9 mouse cellular contexts compared by ENCODE assay signal in genomic region chr7:102919632-102920031, GRCm38 (mm10). TPM values are rescaled to one million over a fixed set of nuclear protein-coding genes. Genes with fewer than 3 reads are reported as not detected.
A peak's percentile ranks its signal among the peaks of the same experiment; 100 is the strongest.
DNase-seq lines count a peak whose midpoint lies in the region; ATAC-seq and TF ChIP-seq lines count a peak whose summit lies in the region.
"Had no signal": no experiment of that assay in that cellular context is flagged by ENCODE, and none has a peak within 500 bp of the region (broad histone marks: within the 10 kb centered on the region; RNA-seq: fewer than 3 reads in every experiment).

No protein-coding gene starts in this region.

- DNase-seq in left cerebral cortex, adult 2 months (ENCODE audit: extremely low spot score in 1 of 2, low spot score in 2 of 2), result no peak
- no peak for DNase-seq in left cerebral cortex, adult 11 months (ENCODE audit: low spot score)
- peak; percentile 9 for DNase-seq in Patski (ENCODE audit: low read depth, low spot score)
- DNase-seq in fibroblast of lung, adult 2 months (ENCODE audit: low read depth), result peak; percentile 13
- no peak for DNase-seq in right cerebral cortex, postnatal 10 days (ENCODE audit: low spot score in 2 of 2)
- DNase-seq in adrenal gland, postnatal 4 days (ENCODE audit: low spot score in 2 of 2), result no peak

- no peaks in the 10 kb centered on the region for H3K9me3 ChIP-seq in kidney, embryonic 15.5 days (replicated peaks)
- no peaks in the 10 kb centered on the region for H3K9me3 ChIP-seq in neural tube, embryonic 13.5 days

- no peak overlapping the region for H3K4me2 ChIP-seq in kidney, embryonic 15.5 days
- no peak overlapping the region for H3K4me2 ChIP-seq in neural tube, embryonic 13.5 days

- ATAC-seq in Patski, result no peak
- peak; percentile 69; the same call in 1 of the 2 replicates for ATAC-seq in kidney, embryonic 15.5 days (replicated peaks; ENCODE audit: low FRiP score)
- ATAC-seq in neural tube, embryonic 13.5 days (ENCODE audit: low read depth), result 0 out of 2 replicates have a peak, but pooled peaks have one; percentile 61

- in situ Hi-C loops in Patski (cut with MboI; ENCODE audit: low pct_unique_long_range_greater_than_20kb), result loop anchor here (5.0 kb wide), 3 partner anchors 227 to 412 kb away; no protein-coding TSS in a partner anchor

- POLR2A ChIA-PET in Patski (lab: Charles Lee), result no interaction called here

- H3K4me3 ChIP-seq in left cerebral cortex, adult 2 months, result no peak overlapping the region
- no peak overlapping the region for H3K4me3 ChIP-seq in kidney, embryonic 15.5 days (replicated peaks)
- H3K4me3 ChIP-seq in neural tube, embryonic 13.5 days, result no peak overlapping the region
- H3K4me3 ChIP-seq: erythroblast, embryonic 14.5 days had no signal

- no peaks in the 10 kb centered on the region for H3K36me3 ChIP-seq in kidney, embryonic 15.5 days
- H3K36me3 ChIP-seq in neural tube, embryonic 13.5 days, result no peaks in the 10 kb centered on the region

- no peaks in the 10 kb centered on the region for H3K4me1 ChIP-seq in kidney, embryonic 15.5 days
- H3K4me1 ChIP-seq in neural tube, embryonic 13.5 days (replicated peaks), result no peaks in the 10 kb centered on the region

- H3K9ac ChIP-seq in kidney, embryonic 15.5 days, result no peak overlapping the region
- H3K9ac ChIP-seq in neural tube, embryonic 13.5 days, result no peak overlapping the region

- H3K27me3 ChIP-seq in Patski, result no peaks in the 10 kb centered on the region
- no peaks in the 10 kb centered on the region for H3K27me3 ChIP-seq in kidney, embryonic 15.5 days
- H3K27me3 ChIP-seq in neural tube, embryonic 13.5 days, result no peaks in the 10 kb centered on the region

- CTCF ChIA-PET in Patski (lab: Charles Lee), result interaction anchor here (1.0 kb wide), 1 partner anchor 14 kb away, joined by 3 read pairs; no protein-coding TSS in a partner anchor

- intact Hi-C loops in left cerebral cortex, adult 2 months (cut with DNase I), result loop anchor here (1.0 to 2.0 kb wide), 3 partner anchors 224 to 406 kb away; partner anchors contain the start of genes Olfr556 and Olfr557

- 12% methylated on average over 1 of the region's 1 CpGs for WGBS in kidney, embryonic 15.5 days
- WGBS in neural tube, embryonic 13.5 days, result 29% methylated on average over 1 of the region's 1 CpGs

- peak; percentile 66 for TF ChIP-seq CTCF in left cerebral cortex, adult 2 months (IDR thresholded peaks at IDR 0.05)
- peak; percentile 55 for TF ChIP-seq CTCF in Patski (IDR thresholded peaks at IDR 0.05)

- no peak overlapping the region for H3K27ac ChIP-seq in left cerebral cortex, adult 2 months
- no peak overlapping the region for H3K27ac ChIP-seq in kidney, embryonic 15.5 days
- no peak overlapping the region for H3K27ac ChIP-seq in neural tube, embryonic 13.5 days (replicated peaks)

RNA-seq across cellular contexts. Expression of gene Olfr571, which starts 2.3 kb away (rescaled TPM):
- total RNA-seq in left cerebral cortex, adult 2 months (2021), result not detected
- polyA plus RNA-seq in Patski (2021), result not detected
- polyA plus RNA-seq in kidney, embryonic 15.5 days (2015; fragmentation: Nextera tagmentation; extraction: Ambion mirVana), result not detected in 2 replicates
- 0.04 TPM in 1 of 2 replicates, not detected in the other for polyA plus RNA-seq in neural tube, embryonic 13.5 days (2015; fragmentation: Nextera tagmentation; extraction: Ambion mirVana)
- not detected for total RNA-seq in adrenal gland, postnatal 4 days (2021)
- polyA plus RNA-seq: erythroblast, embryonic 14.5 days had no signal

RNA-seq across cellular contexts. Expression of gene Olfr572, which starts 4.6 kb away (rescaled TPM):
- total RNA-seq in left cerebral cortex, adult 2 months (2021), result not detected
- not detected for polyA plus RNA-seq in Patski (2021)
- polyA plus RNA-seq in kidney, embryonic 15.5 days (2015; fragmentation: Nextera tagmentation; extraction: Ambion mirVana), result not detected in 2 replicates
- not detected in 2 replicates for polyA plus RNA-seq in neural tube, embryonic 13.5 days (2015; fragmentation: Nextera tagmentation; extraction: Ambion mirVana)
- total RNA-seq in adrenal gland, postnatal 4 days (2021), result not detected
- polyA plus RNA-seq: erythroblast, embryonic 14.5 days had no signal

RNA-seq across cellular contexts. Expression of gene Olfr573-ps1, which starts 22.7 kb away (rescaled TPM):
- not detected for total RNA-seq in left cerebral cortex, adult 2 months (2021)
- not detected for polyA plus RNA-seq in Patski (2021)
- polyA plus RNA-seq in kidney, embryonic 15.5 days (2015; fragmentation: Nextera tagmentation; extraction: Ambion mirVana), result not detected in 2 replicates
- polyA plus RNA-seq in neural tube, embryonic 13.5 days (2015; fragmentation: Nextera tagmentation; extraction: Ambion mirVana), result not detected in 2 replicates
- not detected for total RNA-seq in adrenal gland, postnatal 4 days (2021)
- polyA plus RNA-seq: erythroblast, embryonic 14.5 days had no signal

RNA-seq across cellular contexts. Expression of gene Olfr570, which starts 25.3 kb away (rescaled TPM):
- not detected for total RNA-seq in left cerebral cortex, adult 2 months (2021)
- polyA plus RNA-seq in Patski (2021), result not detected
- polyA plus RNA-seq in kidney, embryonic 15.5 days (2015; fragmentation: Nextera tagmentation; extraction: Ambion mirVana), result not detected in 2 replicates
- not detected in 2 replicates for polyA plus RNA-seq in neural tube, embryonic 13.5 days (2015; fragmentation: Nextera tagmentation; extraction: Ambion mirVana)
- total RNA-seq in adrenal gland, postnatal 4 days (2021), result not detected
- polyA plus RNA-seq: erythroblast, embryonic 14.5 days had no signal

RNA-seq across cellular contexts. Expression of gene Olfr574, which starts 28.6 kb away (rescaled TPM):
- not detected for total RNA-seq in left cerebral cortex, adult 2 months (2021)
- polyA plus RNA-seq in Patski (2021), result not detected
- not detected in 2 replicates for polyA plus RNA-seq in kidney, embryonic 15.5 days (2015; fragmentation: Nextera tagmentation; extraction: Ambion mirVana)
- not detected in 2 replicates for polyA plus RNA-seq in neural tube, embryonic 13.5 days (2015; fragmentation: Nextera tagmentation; extraction: Ambion mirVana)
- not detected for total RNA-seq in adrenal gland, postnatal 4 days (2021)
- polyA plus RNA-seq: erythroblast, embryonic 14.5 days had no signal

Comparison
In these comparisons a context has a peak if more than half of its experiments do, and no peak if none do; other contexts are left out.
1. DNase-seq: peak in Patski (single experiment) and fibroblast of lung, adult 2 months (single experiment); none in left cerebral cortex, adult 2 months (0 of 2), left cerebral cortex, adult 11 months (single experiment), right cerebral cortex, postnatal 10 days (0 of 2) and adrenal gland, postnatal 4 days (0 of 2).